Mouse (Mus musculus) heart, embryonic 10.5 days (tissue): ENCODE data around the gene Ormdl2. TPM values are rescaled to one million over a fixed set of nuclear protein-coding genes. Genes with fewer than 3 reads are reported as not detected.

Experiments used
- polyA plus RNA-seq: library from polyadenylated mRNA; unstranded; fragments of >200 nt; fragmentation: Nextera tagmentation; extraction: Ambion mirVana; gene quantifications from 2 replicates; pipeline ENCODE4 v1.2.1, GENCODE M21; 2016

Ormdl2 gene
- polyA plus RNA-seq, 1 experiment from 2014 or later: 78.6 TPM

Other genes starting within 250 kb of the Ormdl2 start
- gene Erbb3, start 232.0 kb downstream of the Ormdl2 start, polyA plus RNA-seq: 7.4 and 7.7 TPM in 2 replicates
- gene Rps26, start 194.9 kb downstream of the Ormdl2 start, polyA plus RNA-seq: 400 and 429 TPM in 2 replicates
- gene Ikzf4, start 175.7 kb downstream of the Ormdl2 start, polyA plus RNA-seq: 2.3 and 2.7 TPM in 2 replicates
- gene Suox, start 147.6 kb downstream of the Ormdl2 start, polyA plus RNA-seq: 11.8 and 15.7 TPM in 2 replicates
- 66.2 and 69.1 TPM in 2 replicates for gene Rab5b, start 125.4 kb downstream of the Ormdl2 start, polyA plus RNA-seq
- 0.75 and 0.89 TPM in 2 replicates for gene Pmel, start 117.5 kb downstream of the Ormdl2 start, polyA plus RNA-seq
- 106 and 110 TPM in 2 replicates for gene Cdk2, start 116.6 kb downstream of the Ormdl2 start, polyA plus RNA-seq
- 3.9 and 4.4 TPM in 2 replicates for gene Dgka, start 76.8 kb downstream of the Ormdl2 start, polyA plus RNA-seq
- gene Pym1, start 73.8 kb downstream of the Ormdl2 start, polyA plus RNA-seq: 31.8 and 45.4 TPM in 2 replicates
- gene Mmp19, start 30.7 kb downstream of the Ormdl2 start, polyA plus RNA-seq: 0.28 and 1.7 TPM in 2 replicates
- gene Dnajc14, start 17.6 kb downstream of the Ormdl2 start, polyA plus RNA-seq: 48.0 and 48.1 TPM in 2 replicates
- 13.6 and 16.3 TPM in 2 replicates for gene Tmem198b, start 17.3 kb downstream of the Ormdl2 start, polyA plus RNA-seq
- gene Sarnp, start 4.3 kb downstream of the Ormdl2 start, polyA plus RNA-seq: 181 and 225 TPM in 2 replicates
- gene Gdf11, start 70.1 kb upstream of the Ormdl2 start, polyA plus RNA-seq: 4.6 and 5.7 TPM in 2 replicates
- gene Cd63, start 79.3 kb upstream of the Ormdl2 start, polyA plus RNA-seq: 313 and 322 TPM in 2 replicates
- gene Rdh5, start 101.2 kb upstream of the Ormdl2 start, polyA plus RNA-seq: 8.8 and 9.9 TPM in 2 replicates
- 182 and 194 TPM in 2 replicates for gene Bloc1s1, start 102.4 kb upstream of the Ormdl2 start, polyA plus RNA-seq
- 1.1 and 1.3 TPM in 2 replicates for gene Itga7, start 112.2 kb upstream of the Ormdl2 start, polyA plus RNA-seq
- gene Mettl7b, start 139.3 kb upstream of the Ormdl2 start, polyA plus RNA-seq: not detected in 2 replicates
- gene Olfr9, start 167.8 kb upstream of the Ormdl2 start, polyA plus RNA-seq: not detected in 2 replicates
- gene Olfr763, start 189.1 kb upstream of the Ormdl2 start, polyA plus RNA-seq: not detected in 2 replicates
- not detected in 2 replicates for gene Olfr764-ps1, start 218.3 kb upstream of the Ormdl2 start, polyA plus RNA-seq
- gene Olfr765, start 228.4 kb upstream of the Ormdl2 start, polyA plus RNA-seq: not detected in 2 replicates
- gene Olfr766-ps1, start 247.3 kb upstream of the Ormdl2 start, polyA plus RNA-seq: not detected in 2 replicates